Mouse (Mus musculus): ENCODE data around the gene Prps1l1.

The Prps1l1 gene

GRCm38 (mm10) chr12:35025916-35026432 lies 41.4 kb downstream of the Prps1l1 start:
- no peak for DNase-seq (ENCODE audit: low spot score)

DNA sequence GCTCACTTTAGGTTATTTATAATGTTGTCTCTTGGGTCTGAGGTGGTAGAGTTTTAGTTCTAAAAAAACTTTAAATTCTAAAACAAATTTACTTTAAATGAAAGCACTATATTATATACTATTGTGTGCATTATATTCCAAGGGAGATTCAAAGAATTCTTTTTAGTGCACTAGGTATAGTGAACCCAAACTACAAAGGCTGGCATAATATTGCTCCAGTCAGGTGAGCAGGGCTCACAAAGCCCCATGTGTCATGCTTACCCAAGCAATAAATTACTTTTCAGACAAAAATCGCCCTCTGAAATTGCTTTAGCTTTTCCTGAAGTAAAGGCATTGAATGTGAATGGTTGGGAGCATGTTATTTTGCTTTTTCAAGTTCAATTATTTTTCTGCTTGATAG lies 43.0 kb downstream of the Prps1l1 start:
- no peak for DNase-seq (ENCODE audit: low spot score)

Measured in adipocyte (in vitro differentiated cells).